Mouse (Mus musculus) ES-E14 (cell line): ENCODE measurements around the gene Fnbp1.

ENCODE experiments used
- CHD2 ChIP-seq: IDR thresholded peaks from 2 replicates; pipeline ENCODE4 v1.6.1; 2014; ENCODE audit warnings: mild to moderate bottlenecking, low read depth, low read length, inconsistent platforms
- MAFK ChIP-seq: IDR thresholded peaks from 2 replicates; pipeline ENCODE4 v1.6.1; 2014; ENCODE audit warnings: mild to moderate bottlenecking, low read depth, low read length, inconsistent platforms; ENCODE audit not compliant: insufficient read depth
- ZNF384 ChIP-seq: IDR thresholded peaks from 2 replicates; pipeline ENCODE4 v1.6.1; 2012; ENCODE audit warnings: low read depth, low read length, inconsistent platforms

DNA sequence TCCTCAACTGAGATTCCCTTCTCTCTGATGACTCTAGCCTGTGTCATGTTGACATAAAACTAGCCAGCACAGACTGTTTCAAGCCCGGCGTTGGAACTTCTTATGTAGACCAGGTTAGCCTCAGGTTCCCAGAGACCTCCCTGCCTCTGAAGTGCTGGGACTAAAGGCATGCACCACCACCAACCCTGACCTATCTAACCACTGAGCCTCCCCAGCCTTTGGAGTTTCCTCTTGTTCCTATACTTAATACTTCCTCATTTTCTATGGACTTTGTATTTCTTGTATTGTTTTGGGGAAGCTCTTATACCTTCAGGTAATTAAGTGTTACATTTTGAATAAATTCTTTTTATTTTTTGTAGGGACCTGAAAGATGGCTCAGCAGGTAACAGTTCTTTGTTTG lies 27.6 kb downstream of the Fnbp1 start:
- TF ChIP-seq ZNF384 = no peak
- TF ChIP-seq CHD2 = no peak
- TF ChIP-seq MAFK = no peak
